Mouse (Mus musculus): Measurements from ENCODE around the gene Baiap2l2. TPM values are rescaled to one million over a fixed set of nuclear protein-coding genes. Genes with fewer than 3 reads are reported as not detected.
"Not testable (repeated sequence)": the region's sequence is repeated elsewhere in the genome, so short reads cannot be mapped to it uniquely, and the experiment has no call there.

The Baiap2l2 gene
- polyA plus RNA-seq, 1 experiment from 2014 or later, result 1.9 TPM

- H3K27me3 ChIP-seq (ENCODE audit: control insufficient read depth, insufficient read depth, low read length), result no peaks in the 10 kb centered on the region
- DNase-seq (ENCODE audit: low spot score) (no peak), ATAC-seq (replicated peaks; ENCODE audit: insufficient number of reproducible peaks, low FRiP score, low TSS enrichment, low read depth) (peak; percentile 50)
- H3K4me2 ChIP-seq (ENCODE audit: low read depth, low read length), result no peak overlapping the region
- no peaks in the 10 kb centered on the region for H3K9me3 ChIP-seq (replicated peaks; ENCODE audit: control insufficient read depth, low read length)
- H3K27ac ChIP-seq (replicated peaks; ENCODE audit: low read depth, low read length), result no peak overlapping the region
- H3K36me3 ChIP-seq (replicated peaks; ENCODE audit: control insufficient read depth, insufficient read depth, low read depth, low read length), result no peaks in the 10 kb centered on the region; the same call in 1 of the 2 replicates
- no peaks in the 10 kb centered on the region for H3K4me1 ChIP-seq (ENCODE audit: control insufficient read depth, insufficient read depth, low read length)
- no peak overlapping the region for H3K4me3 ChIP-seq (ENCODE audit: low read depth, low read length)
- 69% methylated on average over 13 of the region's 13 CpGs for WGBS
- H3K9ac ChIP-seq (replicated peaks; ENCODE audit: low read length), result no peak overlapping the region
These were observed 42.6 kb downstream of the Baiap2l2 start for GRCm38 (mm10) chr15:79242574-79243233.

GRCm38 (mm10) chr15:79238036-79238435 is 47.3 kb downstream of the Baiap2l2 start:
- no peaks in the 10 kb centered on the region for H3K4me1 ChIP-seq (ENCODE audit: control insufficient read depth, insufficient read depth, low read length)
- whole genome bisulfite sequencing, result 90% methylated on average over 6 of the region's 6 CpGs

GRCm38 (mm10) chr15:79235268-79235667 is 50.1 kb downstream of the Baiap2l2 start:
- no peaks in the 10 kb centered on the region for H3K9me3 ChIP-seq (replicated peaks; ENCODE audit: control insufficient read depth, low read length)
- H3K4me2 ChIP-seq (ENCODE audit: low read depth, low read length), result no peak overlapping the region
- no peak for ATAC-seq (replicated peaks; ENCODE audit: insufficient number of reproducible peaks, low FRiP score, low TSS enrichment, low read depth)
- H3K4me1 ChIP-seq (ENCODE audit: control insufficient read depth, insufficient read depth, low read length), result no peaks in the 10 kb centered on the region
- H3K4me3 ChIP-seq (ENCODE audit: low read depth, low read length), result no peak overlapping the region
- no peak overlapping the region for H3K27ac ChIP-seq (replicated peaks; ENCODE audit: low read depth, low read length)
- no peak for DNase-seq (ENCODE audit: low spot score)
- no peaks in the 10 kb centered on the region; the same call in 1 of the 2 replicates for H3K36me3 ChIP-seq (replicated peaks; ENCODE audit: control insufficient read depth, insufficient read depth, low read depth, low read length)
- WGBS, result 93% methylated on average over 9 of the region's 9 CpGs
- no peaks in the 10 kb centered on the region for H3K27me3 ChIP-seq (ENCODE audit: control insufficient read depth, insufficient read depth, low read length)
- no peak overlapping the region for H3K9ac ChIP-seq (replicated peaks; ENCODE audit: low read length)

More at GRCm38 (mm10) chr15:79238036-79238435, 47.3 kb downstream of the Baiap2l2 start:
- Histone ChIP-seq H3K4me2 (ENCODE audit: low read depth, low read length) (no peak overlapping the region), H3K4me3 (ENCODE audit: low read depth, low read length) (no peak overlapping the region), H3K36me3 (replicated peaks; ENCODE audit: control insufficient read depth, insufficient read depth, low read depth, low read length) (no peaks in the 10 kb centered on the region; the same call in 1 of the 2 replicates), H3K9me3 (replicated peaks; ENCODE audit: control insufficient read depth, low read length) (no peaks in the 10 kb centered on the region), H3K9ac (replicated peaks; ENCODE audit: low read length) (no peak overlapping the region), H3K27me3 (ENCODE audit: control insufficient read depth, insufficient read depth, low read length) (no peaks in the 10 kb centered on the region), H3K27ac (replicated peaks; ENCODE audit: low read depth, low read length) (no peak overlapping the region)
- ATAC-seq (replicated peaks; ENCODE audit: insufficient number of reproducible peaks, low FRiP score, low TSS enrichment, low read depth) (no peak), DNase-seq (ENCODE audit: low spot score) (no peak)

GRCm38 (mm10) chr15:79229058-79229821 is 56.1 kb downstream of the Baiap2l2 start, which contains the start of the genes Pick1 and Gm49486:
Gene Pick1 (plus strand): TSS chr15:79229173.
Gene Gm49486 (plus strand): TSS chr15:79229391.
- H3K9ac ChIP-seq (replicated peaks; ENCODE audit: low read length), result peak within 1 kb of the TSS; percentile 71
- ATAC-seq (replicated peaks; ENCODE audit: insufficient number of reproducible peaks, low FRiP score, low TSS enrichment, low read depth) (peak; percentile 77), DNase-seq (ENCODE audit: low spot score) (peak; percentile 94)
- H3K36me3 ChIP-seq (replicated peaks; ENCODE audit: control insufficient read depth, insufficient read depth, low read depth, low read length), result no peaks in the 10 kb centered on the region
- H3K4me3 ChIP-seq (ENCODE audit: low read depth, low read length), result peak within 1 kb of the TSS; percentile 75
- peak within 1 kb of the TSS; percentile 97 for H3K4me2 ChIP-seq (ENCODE audit: low read depth, low read length)
- WGBS, result 2% methylated on average over 51 of the region's 51 CpGs
- peak within 1 kb of the TSS; percentile 90 for H3K27ac ChIP-seq (replicated peaks; ENCODE audit: low read depth, low read length)
- no peaks in the 10 kb centered on the region for H3K9me3 ChIP-seq (replicated peaks; ENCODE audit: control insufficient read depth, low read length)
- H3K27me3 ChIP-seq (ENCODE audit: control insufficient read depth, insufficient read depth, low read length), result no peaks in the 10 kb centered on the region
- no peaks in the 10 kb centered on the region for H3K4me1 ChIP-seq (ENCODE audit: control insufficient read depth, insufficient read depth, low read length)

- ATAC-seq (replicated peaks; ENCODE audit: insufficient number of reproducible peaks, low FRiP score, low TSS enrichment, low read depth); DNase-seq (ENCODE audit: low spot score); H3K4me1 ChIP-seq (ENCODE audit: control insufficient read depth, insufficient read depth, low read length); H3K27ac ChIP-seq (replicated peaks; ENCODE audit: low read depth, low read length); H3K9ac ChIP-seq (replicated peaks; ENCODE audit: low read length); H3K4me3 ChIP-seq (ENCODE audit: low read depth, low read length); H3K9me3 ChIP-seq (replicated peaks; ENCODE audit: control insufficient read depth, low read length); H3K4me2 ChIP-seq (ENCODE audit: low read depth, low read length); H3K27me3 ChIP-seq (ENCODE audit: control insufficient read depth, insufficient read depth, low read length); H3K36me3 ChIP-seq (replicated peaks; ENCODE audit: control insufficient read depth, insufficient read depth, low read depth, low read length): not testable (repeated sequence)
- WGBS, result 68% methylated on average over 2 of the region's 2 CpGs
These were observed 59.6 kb downstream of the Baiap2l2 start for GRCm38 (mm10) chr15:79225780-79226179.

- Histone ChIP-seq H3K36me3 (replicated peaks; ENCODE audit: control insufficient read depth, insufficient read depth, low read depth, low read length) (no peaks in the 10 kb centered on the region), H3K9me3 (replicated peaks; ENCODE audit: control insufficient read depth, low read length) (no peaks in the 10 kb centered on the region), H3K9ac (replicated peaks; ENCODE audit: low read length) (no peak overlapping the region), H3K4me2 (ENCODE audit: low read depth, low read length) (no peak overlapping the region), H3K4me1 (ENCODE audit: control insufficient read depth, insufficient read depth, low read length) (peaks cover under 1% of the 10 kb centered on the region; the same call in 1 of the 2 replicates), H3K27me3 (ENCODE audit: control insufficient read depth, insufficient read depth, low read length) (no peaks in the 10 kb centered on the region), H3K27ac (replicated peaks; ENCODE audit: low read depth, low read length) (no peak overlapping the region), H3K4me3 (ENCODE audit: low read depth, low read length) (no peak overlapping the region)
- peak; percentile 92 for DNase-seq (ENCODE audit: low spot score)
- WGBS, result 6% methylated on average over 5 of the region's 5 CpGs
- peak; percentile 45 for ATAC-seq (replicated peaks; ENCODE audit: insufficient number of reproducible peaks, low FRiP score, low TSS enrichment, low read depth)
These were observed 60.7 kb downstream of the Baiap2l2 start for GRCm38 (mm10) chr15:79224685-79225084.

- Histone ChIP-seq H3K36me3 (replicated peaks; ENCODE audit: control insufficient read depth, insufficient read depth, low read depth, low read length) (no peaks in the 10 kb centered on the region), H3K4me3 (ENCODE audit: low read depth, low read length) (no peak overlapping the region), H3K27ac (replicated peaks; ENCODE audit: low read depth, low read length) (no peak overlapping the region), H3K9ac (replicated peaks; ENCODE audit: low read length) (no peak overlapping the region), H3K27me3 (ENCODE audit: control insufficient read depth, insufficient read depth, low read length) (no peaks in the 10 kb centered on the region), H3K9me3 (replicated peaks; ENCODE audit: control insufficient read depth, low read length) (no peaks in the 10 kb centered on the region), H3K4me2 (ENCODE audit: low read depth, low read length) (no peak overlapping the region), H3K4me1 (ENCODE audit: control insufficient read depth, insufficient read depth, low read length) (peaks cover 4% of the 10 kb centered on the region; the same call in 1 of the 2 replicates)
- ATAC-seq (replicated peaks; ENCODE audit: insufficient number of reproducible peaks, low FRiP score, low TSS enrichment, low read depth) (no peak), DNase-seq (ENCODE audit: low spot score) (no peak)
- 3% methylated on average over 5 of the region's 5 CpGs for WGBS
These were observed 61.7 kb downstream of the Baiap2l2 start for GRCm38 (mm10) chr15:79223641-79224040.

GRCm38 (mm10) chr15:79219572-79219971 is 65.8 kb downstream of the Baiap2l2 start:
- H3K9ac ChIP-seq (replicated peaks; ENCODE audit: low read length), result no peak overlapping the region
- H3K9me3 ChIP-seq (replicated peaks; ENCODE audit: control insufficient read depth, low read length), result no peaks in the 10 kb centered on the region
- ATAC-seq (replicated peaks; ENCODE audit: insufficient number of reproducible peaks, low FRiP score, low TSS enrichment, low read depth) (no peak), DNase-seq (ENCODE audit: low spot score) (no peak)
- peaks cover 4% of the 10 kb centered on the region; the same call in 1 of the 2 replicates for H3K4me1 ChIP-seq (ENCODE audit: control insufficient read depth, insufficient read depth, low read length)
- H3K4me2 ChIP-seq (ENCODE audit: low read depth, low read length), result no peak overlapping the region
- H3K4me3 ChIP-seq (ENCODE audit: low read depth, low read length), result no peak overlapping the region
- H3K36me3 ChIP-seq (replicated peaks; ENCODE audit: control insufficient read depth, insufficient read depth, low read depth, low read length), result no peaks in the 10 kb centered on the region
- WGBS, result 0% methylated on average over 1 of the region's 1 CpGs
- no peak overlapping the region for H3K27ac ChIP-seq (replicated peaks; ENCODE audit: low read depth, low read length)
- no peaks in the 10 kb centered on the region for H3K27me3 ChIP-seq (ENCODE audit: control insufficient read depth, insufficient read depth, low read length)

All from embryonic facial prominence, embryonic 11.5 days (tissue).